Mouse (Mus musculus): Measurements from ENCODE around the gene 4930522H14Rik. TPM values are rescaled to one million over a fixed set of nuclear protein-coding genes. Genes with fewer than 3 reads are reported as not detected.

Gene 4930522H14Rik
- not detected for total RNA-seq (2023)

GRCm38 (mm10) chr4:109531111-109531510, at the start of gene 4930522H14Rik:
4930522H14Rik (minus strand) TSS chr4:109531297.

DNA sequence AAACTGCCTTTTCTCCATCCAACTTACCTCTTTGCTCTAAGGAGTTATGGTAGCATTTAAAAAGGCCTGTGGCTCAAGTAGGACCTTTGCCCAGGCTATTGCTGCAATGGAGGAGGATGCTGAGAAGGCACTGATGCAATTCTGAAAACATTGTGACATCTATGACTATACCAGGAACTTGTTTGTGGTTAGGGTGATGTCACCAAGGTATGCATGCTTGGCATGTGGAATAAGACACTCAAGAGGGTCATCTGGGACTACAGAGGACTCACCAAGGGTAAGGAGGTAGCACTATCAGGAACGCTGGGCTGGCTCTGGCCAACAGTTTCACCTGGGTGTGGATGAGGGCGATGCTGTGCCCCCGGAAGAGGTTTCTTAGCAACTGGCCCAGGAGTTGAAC, 46.5 kb downstream of the 4930522H14Rik start, which contains the start of gene Rnf11:
Rnf11 (minus strand) TSS at position 108 of the 400 bp plus-strand sequence.

Other genes starting within 250 kb of the 4930522H14Rik start
- gene Ttc39a, start 124.7 kb downstream of the 4930522H14Rik start, total RNA-seq (2023): under 1 TPM in 1 of 2 experiments, not detected in 1; 0.44 TPM
- 10 to 100 TPM; 14.0 to 16.3 TPM for gene Rnf11, start 46.6 kb downstream of the 4930522H14Rik start, total RNA-seq (2023)
- gene Cdkn2c, start 135.9 kb upstream of the 4930522H14Rik start, total RNA-seq (2023): 1 to 10 TPM; 4.7 to 8.6 TPM
- gene Faf1, start 145.3 kb upstream of the 4930522H14Rik start, total RNA-seq (2023): 10 to 100 TPM; 29.8 to 32.1 TPM